Mouse (Mus musculus) lung, adult 2 months (tissue): ENCODE measurements around the gene Cnpy3.

Experiments
- CTCF ChIP-seq: fragments of 200-500 bp; IDR thresholded peaks from 2 replicates; pipeline ENCODE4 v1.5.1; 2011; ENCODE audit warnings: mild to moderate bottlenecking, low read length, control low read depth; ENCODE audit not compliant: insufficient read depth
- POLR2A ChIP-seq: fragments of 200-500 bp; IDR thresholded peaks from 2 replicates; pipeline ENCODE4 v1.6.1; 2011; ENCODE audit warnings: low read depth, mild to moderate bottlenecking, control low read depth, low read length, borderline replicate concordance; ENCODE audit errors: extremely low read depth

DNA sequence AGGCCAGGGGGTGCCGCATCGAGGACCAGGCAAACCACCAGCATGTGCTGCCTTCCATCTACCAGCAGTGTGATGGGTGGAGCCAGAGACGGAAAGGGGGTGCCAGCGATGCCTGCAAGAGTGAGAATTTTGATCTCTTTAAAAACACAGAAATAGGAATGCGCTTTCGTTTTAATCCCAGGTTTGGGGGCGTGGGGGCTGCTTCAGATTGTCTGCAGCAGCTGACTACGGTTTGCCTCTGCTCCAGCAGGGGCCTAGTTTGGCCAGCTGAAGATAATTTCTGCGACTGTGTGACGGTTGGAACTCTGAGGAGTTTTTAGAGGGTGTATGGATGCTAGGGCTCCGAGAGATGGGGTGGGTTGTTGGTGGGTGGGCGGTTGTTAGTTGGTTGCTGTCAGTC lies 6.7 kb upstream of the Cnpy3 start:
- TF ChIP-seq POLR2A (no peak), CTCF (no peak)
